Mouse (Mus musculus): ENCODE results near the gene Mcf2.

GRCm38 (mm10) chrX:60182611-60183010 lies 3.7 kb upstream of the Mcf2 start:
- TF ChIP-seq ZC3H11A (IDR thresholded peaks at IDR 0.05; ENCODE audit: borderline replicate concordance, low read depth, low read length) (no peak), CHD2 (IDR thresholded peaks at IDR 0.05; ENCODE audit: low read depth, low read length) (no peak)
